Mouse (Mus musculus) midbrain, embryonic 11.5 days (tissue): Measurements from ENCODE around the gene Aacs. TPM values are rescaled to one million over a fixed set of nuclear protein-coding genes. Genes with fewer than 3 reads are reported as not detected.

Experiments
- ATAC-seq: fragments of 200-750 bp; cut with Nextera tagmentation; 2 replicates; pipeline ENCODE4 v1.8.0; 2017; ENCODE audit warnings: moderate TSS enrichment, moderate library complexity; ENCODE audit not compliant: low FRiP score
- DNase-seq: peaks from one replicate; pipeline ENCODE4 v3.0.0; 2015; ENCODE audit warnings: low spot score; ENCODE audit errors: missing footprints
- H3K27ac ChIP-seq: fragments of 300-500 bp; sonication (generic); 2 replicates; pipeline ENCODE4 v1.5.1; 2014; ENCODE audit warnings: low read depth, low read length
- H3K27me3 ChIP-seq: fragments of 300-500 bp; sonication (generic); 2 replicates; pipeline ENCODE4 v1.6.1; 2014; ENCODE audit warnings: mild to moderate bottlenecking, low read length, moderate library complexity, mixed read lengths; ENCODE audit not compliant: control insufficient read depth, insufficient read depth
- H3K36me3 ChIP-seq: fragments of 300-500 bp; sonication (generic); 2 replicates; pipeline ENCODE4 v1.6.1; 2014; ENCODE audit warnings: mild to moderate bottlenecking, low read length, moderate library complexity, mixed read lengths; ENCODE audit not compliant: control insufficient read depth, insufficient read depth
- H3K4me1 ChIP-seq: fragments of 300-500 bp; sonication (generic); 2 replicates; pipeline ENCODE4 v1.6.1; 2014; ENCODE audit warnings: low read length; ENCODE audit not compliant: control insufficient read depth, insufficient read depth
- H3K4me2 ChIP-seq: fragments of 300-500 bp; sonication (generic); 2 replicates; pipeline ENCODE4 v1.6.1; 2014; ENCODE audit warnings: mild to moderate bottlenecking, moderate library complexity
- H3K4me3 ChIP-seq: fragments of 300-500 bp; sonication (generic); 2 replicates; pipeline ENCODE4 v1.5.1; 2014; ENCODE audit warnings: low read depth, low read length
- H3K9ac ChIP-seq: fragments of 300-500 bp; sonication (generic); 2 replicates; pipeline ENCODE4 v1.6.1; 2014; ENCODE audit warnings: low read length
- H3K9me3 ChIP-seq: fragments of 300-500 bp; sonication (generic); 2 replicates; pipeline ENCODE4 v1.6.1; 2016; ENCODE audit warnings: low read length; ENCODE audit not compliant: control insufficient read depth
- WGBS: fragments of 180-500 bp; shearing (Covaris S2); extraction: QIAGEN DNeasy Blood & Tissue Kit; methylation state at CpG from one replicate; pipeline ENCODE4 v1.1.7; 2014; 5-methylcytosine and 5-hydroxymethylcytosine counted together
- polyA plus RNA-seq: library from polyadenylated mRNA; unstranded; fragments of >200 nt; fragmentation: Nextera tagmentation; extraction: Ambion mirVana; gene quantifications from 2 replicates; pipeline ENCODE4 v1.2.1, GENCODE M21; 2014

The Aacs gene
- polyA plus RNA-seq, 1 experiment from 2014 or later, result 53.2 TPM

DNA sequence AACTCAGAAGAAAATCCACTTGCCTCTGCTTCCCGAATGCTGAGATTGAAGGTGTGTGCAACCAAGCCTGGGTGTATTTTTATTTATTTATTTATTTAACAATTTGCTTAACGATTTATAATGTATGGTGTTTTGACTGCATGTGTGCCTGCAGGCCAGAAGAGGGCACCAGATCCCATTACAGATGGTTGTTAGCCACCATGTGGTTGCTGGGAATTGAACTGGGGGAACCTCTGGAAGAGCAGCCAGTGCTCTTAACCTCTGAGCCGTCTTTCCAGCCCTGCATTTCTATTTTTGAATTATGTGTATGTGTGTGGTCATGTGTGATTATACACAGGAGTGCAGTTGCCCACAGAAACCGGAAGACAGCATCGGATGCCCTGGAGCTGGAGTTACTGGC is 32.3 kb upstream of the Aacs start:
- no peak for ATAC-seq
- Histone ChIP-seq H3K27ac (no peak overlapping the region), H3K36me3 (no peaks in the 10 kb centered on the region), H3K27me3 (no peaks in the 10 kb centered on the region), H3K9me3 (no peaks in the 10 kb centered on the region), H3K4me1 (peaks cover 12% of the 10 kb centered on the region), H3K4me2 (no peak overlapping the region), H3K9ac (no peak overlapping the region), H3K4me3 (no peak overlapping the region)
- 95% methylated on average over 5 of the region's 5 CpGs for WGBS
- DNase-seq, result no peak

DNA sequence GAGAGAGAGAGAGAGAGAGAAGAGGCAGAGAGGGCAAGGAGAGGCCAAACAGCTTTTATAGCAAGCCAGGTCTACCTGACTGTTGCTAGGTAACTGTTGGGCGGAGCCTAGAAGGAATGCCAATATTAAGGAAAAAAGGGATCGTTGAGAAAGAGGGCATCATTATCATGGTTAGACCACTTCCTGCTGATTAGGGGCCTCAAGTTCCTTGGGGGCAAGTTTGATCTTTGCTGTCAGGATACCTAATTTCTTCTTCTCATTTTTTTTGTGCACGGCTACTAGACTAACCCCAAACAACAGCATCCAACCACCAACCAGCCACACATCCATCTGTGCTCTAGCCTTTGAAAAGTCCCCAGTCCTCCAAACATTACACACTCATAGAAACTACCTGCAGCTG is 31.7 kb upstream of the Aacs start:
- DNase-seq (no peak), ATAC-seq (no peak)
- Histone ChIP-seq H3K9me3 (no peaks in the 10 kb centered on the region), H3K9ac (no peak overlapping the region), H3K4me3 (no peak overlapping the region), H3K36me3 (no peaks in the 10 kb centered on the region), H3K27me3 (no peaks in the 10 kb centered on the region), H3K4me2 (no peak overlapping the region), H3K27ac (no peak overlapping the region), H3K4me1 (peaks cover 12% of the 10 kb centered on the region)
- 86% methylated on average over 3 of the region's 3 CpGs for WGBS

DNA sequence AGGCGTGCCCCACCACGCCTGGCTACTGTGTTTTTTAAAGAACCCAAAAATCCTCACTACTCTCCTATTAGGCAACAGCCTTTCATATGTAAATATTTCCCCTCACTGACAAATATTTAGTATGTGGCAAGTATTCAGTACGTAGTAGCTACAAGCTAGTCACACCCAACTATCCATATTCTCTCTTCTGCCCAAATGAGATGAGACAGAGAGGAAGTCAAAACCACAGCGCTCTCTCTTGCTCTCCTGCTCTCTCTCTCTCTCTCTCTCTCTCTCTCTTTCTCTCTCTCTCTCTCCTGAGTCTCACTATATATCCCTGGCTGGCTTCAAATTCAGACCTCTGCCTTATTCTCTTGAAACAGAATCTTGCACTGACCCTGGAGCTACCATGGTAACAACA is 31.1 kb upstream of the Aacs start:
- H3K27ac ChIP-seq, result no peak overlapping the region

DNA sequence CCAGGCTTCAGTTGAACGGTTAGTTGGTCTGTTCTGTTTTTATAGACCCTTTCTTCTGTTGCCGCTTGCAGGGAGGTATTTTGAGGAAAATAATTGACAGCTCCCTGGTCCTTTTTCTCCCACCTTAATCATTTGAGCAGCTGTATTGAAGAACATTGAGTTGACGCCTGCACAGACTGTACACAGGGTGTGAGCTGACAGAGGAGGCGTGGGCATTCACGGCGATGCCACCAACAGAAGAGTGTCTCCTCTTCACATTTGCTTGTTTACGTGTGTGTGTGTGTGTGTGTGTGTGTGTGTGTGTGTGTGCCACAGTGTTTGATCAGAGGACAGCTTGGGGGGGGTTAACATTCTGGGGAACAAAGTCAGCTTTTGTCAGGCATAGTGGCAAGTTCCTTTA is 29.3 kb upstream of the Aacs start:
- 91% methylated on average over 7 of the region's 7 CpGs for WGBS
- no peaks in the 10 kb centered on the region for H3K36me3 ChIP-seq
- no peak overlapping the region for H3K4me2 ChIP-seq

More for the DNA sequence above, 31.1 kb upstream of the Aacs start:
- DNase-seq (no peak), ATAC-seq (no peak)
- no peaks in the 10 kb centered on the region for H3K27me3 ChIP-seq
- no peak overlapping the region for H3K4me2 ChIP-seq
- H3K9ac ChIP-seq, result no peak overlapping the region
- H3K4me1 ChIP-seq, result peaks cover 12% of the 10 kb centered on the region
- no peak overlapping the region for H3K4me3 ChIP-seq
- WGBS, result 91% methylated on average over 4 of the region's 4 CpGs
- H3K36me3 ChIP-seq, result no peaks in the 10 kb centered on the region
- H3K9me3 ChIP-seq, result no peaks in the 10 kb centered on the region

DNA sequence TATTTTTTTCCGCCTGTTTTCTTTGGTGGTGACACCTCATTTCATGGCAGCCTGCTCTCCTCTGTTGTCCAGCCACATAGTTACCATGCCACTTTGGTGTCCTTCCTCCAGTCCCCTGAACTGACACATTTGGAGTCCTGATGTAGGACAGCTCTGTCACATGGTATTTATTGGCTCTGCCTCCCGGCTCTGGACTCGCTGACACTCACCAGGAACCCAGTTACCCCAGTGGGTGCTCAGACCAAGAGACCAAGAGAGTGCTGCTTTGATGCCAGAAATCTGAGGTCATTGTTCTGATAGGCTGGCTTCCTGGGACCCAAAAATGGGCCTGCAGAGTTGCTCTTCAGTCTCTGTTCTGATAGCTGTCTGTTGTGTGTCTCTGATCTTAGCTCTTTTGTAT is 27.6 kb upstream of the Aacs start:
- ATAC-seq (no peak), DNase-seq (no peak)
- Histone ChIP-seq H3K9me3 (no peaks in the 10 kb centered on the region), H3K36me3 (peaks cover 4% of the 10 kb centered on the region), H3K4me1 (no peaks in the 10 kb centered on the region; the same call in 1 of the 2 replicates), H3K4me2 (no peak overlapping the region), H3K27me3 (no peaks in the 10 kb centered on the region), H3K9ac (no peak overlapping the region), H3K27ac (no peak overlapping the region), H3K4me3 (no peak overlapping the region)
- WGBS, result 87% methylated on average over 3 of the region's 3 CpGs

More for the DNA sequence above, 29.3 kb upstream of the Aacs start:
- Histone ChIP-seq H3K9me3 (no peaks in the 10 kb centered on the region), H3K4me3 (no peak overlapping the region), H3K4me1 (peaks cover 6% of the 10 kb centered on the region; the same call in 1 of the 2 replicates), H3K9ac (no peak overlapping the region), H3K27ac (no peak overlapping the region), H3K27me3 (no peaks in the 10 kb centered on the region)
- DNase-seq (no peak), ATAC-seq (no peak)

DNA sequence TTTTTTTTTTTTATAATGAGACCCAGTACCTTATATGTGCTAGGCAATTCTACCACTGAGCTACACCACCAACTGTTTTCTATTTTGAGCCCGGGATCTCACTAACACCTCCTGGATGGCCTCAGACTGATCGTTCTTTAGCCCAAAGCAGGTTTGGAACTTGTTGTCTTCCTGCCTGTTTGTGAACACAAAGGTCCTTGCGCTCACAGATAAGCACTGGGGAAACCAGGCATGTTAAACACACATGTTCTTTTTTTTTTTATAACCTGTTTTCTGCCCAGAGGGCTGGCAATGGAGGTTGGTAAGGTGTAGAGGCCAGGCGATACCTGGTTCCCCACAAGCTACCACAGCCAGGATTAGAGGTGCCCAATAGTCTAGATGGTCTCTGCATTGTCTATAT is 27.0 kb upstream of the Aacs start:
- DNase-seq (no peak), ATAC-seq (no peak)
- H3K27ac ChIP-seq, result no peak overlapping the region
- WGBS, result 95% methylated on average over 4 of the region's 4 CpGs
- H3K36me3 ChIP-seq, result peaks cover 4% of the 10 kb centered on the region
- H3K27me3 ChIP-seq, result no peaks in the 10 kb centered on the region
- H3K9me3 ChIP-seq, result no peaks in the 10 kb centered on the region
- no peaks in the 10 kb centered on the region for H3K4me1 ChIP-seq
- no peak overlapping the region for H3K9ac ChIP-seq
- no peak overlapping the region for H3K4me2 ChIP-seq
- no peak overlapping the region for H3K4me3 ChIP-seq

DNA sequence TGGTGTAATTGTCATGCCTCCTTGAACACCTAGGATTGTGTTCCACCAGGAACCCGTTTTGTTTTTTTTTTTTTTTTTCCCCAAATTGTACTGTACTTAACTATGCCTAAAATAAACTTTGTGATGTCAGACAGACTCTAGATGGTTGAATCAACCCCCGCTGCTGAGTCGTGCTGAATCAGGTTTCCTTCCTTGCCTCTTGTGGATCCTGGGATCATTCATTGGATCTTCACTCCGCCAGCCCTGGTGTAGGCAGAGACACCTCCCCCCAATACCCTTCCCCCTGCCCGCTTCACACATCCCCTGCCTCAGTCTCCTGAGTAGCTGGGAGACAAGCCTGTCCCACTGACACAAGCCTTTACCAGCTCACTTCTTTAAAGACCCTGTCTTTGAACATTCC is 26.3 kb upstream of the Aacs start:
- H3K27me3 ChIP-seq, result no peaks in the 10 kb centered on the region
- H3K36me3 ChIP-seq, result peaks cover 7% of the 10 kb centered on the region
- H3K4me1 ChIP-seq, result no peaks in the 10 kb centered on the region
- no peak overlapping the region for H3K27ac ChIP-seq
- no peak overlapping the region for H3K9ac ChIP-seq
- 88% methylated on average over 5 of the region's 5 CpGs for WGBS
- H3K4me3 ChIP-seq, result no peak overlapping the region
- no peak overlapping the region for H3K4me2 ChIP-seq
- H3K9me3 ChIP-seq, result no peaks in the 10 kb centered on the region
- DNase-seq (no peak), ATAC-seq (no peak)

DNA sequence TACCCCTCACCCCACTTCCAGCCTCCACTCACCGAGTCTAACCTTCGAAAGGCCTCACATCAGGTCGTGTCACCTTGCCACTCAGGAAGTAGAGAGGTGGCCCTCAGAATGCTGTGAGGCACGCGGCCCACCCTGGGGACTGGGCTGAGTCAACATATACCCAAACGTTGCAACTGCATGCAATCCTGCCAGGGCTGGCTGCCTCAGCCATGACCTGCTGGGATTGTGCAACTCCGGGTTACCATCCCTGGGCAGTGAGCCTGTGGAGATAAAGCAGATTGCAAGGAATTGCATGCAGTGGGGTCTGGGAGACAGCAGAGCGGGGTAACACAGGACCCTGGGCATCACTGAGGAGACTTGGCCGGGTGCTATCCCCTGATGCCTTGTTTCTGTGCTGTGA is 23.0 kb upstream of the Aacs start:
- H3K4me1 ChIP-seq, result no peaks in the 10 kb centered on the region
- H3K27me3 ChIP-seq, result no peaks in the 10 kb centered on the region
- 93% methylated on average over 9 of the region's 9 CpGs for WGBS
- H3K36me3 ChIP-seq, result peaks cover 11% of the 10 kb centered on the region
- no peak overlapping the region for H3K4me2 ChIP-seq
- H3K9me3 ChIP-seq, result no peaks in the 10 kb centered on the region
- DNase-seq (no peak), ATAC-seq (no peak)
- no peak overlapping the region for H3K4me3 ChIP-seq
- H3K27ac ChIP-seq, result no peak overlapping the region
- no peak overlapping the region for H3K9ac ChIP-seq

DNA sequence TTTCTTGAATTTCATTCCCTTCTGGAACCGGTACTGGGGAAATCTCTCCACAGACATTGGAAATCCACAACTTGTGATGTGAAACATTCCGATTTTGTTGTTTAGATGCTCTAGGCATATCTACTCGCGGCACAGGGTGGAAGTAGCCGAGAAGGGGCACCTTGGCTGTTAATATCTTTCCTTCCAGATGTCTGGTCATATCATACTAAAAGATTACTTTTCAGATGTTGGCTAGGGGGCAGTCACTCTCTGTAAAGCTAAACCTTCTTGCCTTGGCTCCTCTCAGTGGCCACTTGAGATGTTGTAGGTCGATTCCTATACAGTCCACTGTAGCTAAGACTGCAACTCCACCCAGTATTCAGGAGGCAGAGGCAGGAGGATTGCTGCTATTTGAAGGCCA is 19.5 kb upstream of the Aacs start:
- no peaks in the 10 kb centered on the region for H3K4me1 ChIP-seq
- 92% methylated on average over 6 of the region's 6 CpGs for WGBS
- no peaks in the 10 kb centered on the region for H3K9me3 ChIP-seq
- no peak for ATAC-seq
- H3K27me3 ChIP-seq, result no peaks in the 10 kb centered on the region
- no peak for DNase-seq
- H3K4me3 ChIP-seq, result no peak overlapping the region
- no peak overlapping the region for H3K9ac ChIP-seq
- peaks cover 11% of the 10 kb centered on the region for H3K36me3 ChIP-seq
- H3K4me2 ChIP-seq, result no peak overlapping the region
- H3K27ac ChIP-seq, result no peak overlapping the region

DNA sequence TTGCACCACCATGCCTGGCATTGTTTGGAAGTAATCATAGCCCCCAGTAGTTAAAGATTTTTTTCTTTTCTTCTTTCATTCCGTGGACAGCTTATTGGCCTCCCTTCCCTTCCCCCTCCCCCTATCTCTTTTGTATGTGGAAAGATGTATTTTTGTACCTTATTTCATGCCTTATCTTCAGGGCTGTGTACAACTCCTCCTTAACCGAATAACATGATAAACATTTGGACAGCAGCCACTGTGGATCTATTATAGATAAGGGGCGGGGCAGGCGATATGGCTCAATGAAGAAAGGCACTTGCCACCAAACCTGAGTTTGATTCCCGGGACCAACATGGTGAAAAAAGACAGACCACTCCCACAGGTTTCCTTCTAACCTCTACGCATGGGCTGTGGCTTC is 18.1 kb upstream of the Aacs start:
- H3K36me3 ChIP-seq, result peaks cover 10% of the 10 kb centered on the region
- ATAC-seq (no peak), DNase-seq (no peak)
- no peaks in the 10 kb centered on the region for H3K9me3 ChIP-seq
- 90% methylated on average over 6 of the region's 6 CpGs for WGBS
- H3K27me3 ChIP-seq, result no peaks in the 10 kb centered on the region
- H3K4me1 ChIP-seq, result no peaks in the 10 kb centered on the region
- no peak overlapping the region for H3K4me2 ChIP-seq
- H3K27ac ChIP-seq, result no peak overlapping the region
- H3K9ac ChIP-seq, result no peak overlapping the region
- H3K4me3 ChIP-seq, result no peak overlapping the region
